Mouse (Mus musculus) lung, adult 2 months (tissue): ENCODE data around the gene Car14.

Experiments used
- CTCF ChIP-seq: fragments of 200-500 bp; IDR thresholded peaks from 2 replicates; pipeline ENCODE4 v1.5.1; 2011; ENCODE audit warnings: mild to moderate bottlenecking, low read length, control low read depth; ENCODE audit not compliant: insufficient read depth
- POLR2A ChIP-seq: fragments of 200-500 bp; IDR thresholded peaks from 2 replicates; pipeline ENCODE4 v1.6.1; 2011; ENCODE audit warnings: low read depth, mild to moderate bottlenecking, control low read depth, low read length, borderline replicate concordance; ENCODE audit errors: extremely low read depth

DNA sequence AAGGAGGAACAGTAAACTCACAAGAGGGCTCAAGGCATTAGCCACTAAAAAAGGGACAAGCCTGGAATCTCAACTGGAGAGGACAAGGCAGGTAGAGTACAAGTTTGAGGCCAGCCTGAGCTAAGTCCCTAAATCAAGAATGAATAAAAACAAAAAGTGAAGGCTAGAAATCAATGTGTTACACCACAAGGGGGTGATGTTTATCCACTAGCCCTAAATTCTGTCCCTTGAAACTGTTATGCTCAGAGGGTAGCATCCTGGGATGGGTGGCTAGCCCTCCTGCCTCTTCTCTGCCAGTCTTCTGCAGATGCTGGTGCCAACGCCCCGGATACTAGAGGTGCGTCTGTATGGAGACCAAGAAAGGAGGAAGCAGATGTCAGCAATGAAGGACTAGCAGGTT, 44.2 kb downstream of the Car14 start:
- TF ChIP-seq CTCF (no peak), POLR2A (no peak)
